Mouse (Mus musculus) gastrocnemius, adult 2 months (tissue): ENCODE data around the gene Slc30a7. TPM values are rescaled to one million over a fixed set of nuclear protein-coding genes. Genes with fewer than 3 reads are reported as not detected.

Source experiments
- DNase-seq: peaks from one replicate; pipeline ENCODE4 v3.0.0; 2022
- H3K27ac ChIP-seq: fragments of 200-600 bp; 2 replicates; pipeline ENCODE4 v1.8.1; 2022; ENCODE audit warnings: mild to moderate bottlenecking
- H3K4me3 ChIP-seq: fragments of 200-600 bp; 2 replicates; pipeline ENCODE4 v1.8.1; 2022; ENCODE audit warnings: mild to moderate bottlenecking, moderate library complexity
- CTCF ChIP-seq: fragments of 200-600 bp; IDR thresholded peaks from 2 replicates; pipeline ENCODE4 v1.8.1; 2022; ENCODE audit warnings: antibody characterized with exemption, mild to moderate bottlenecking, moderate library complexity
- intact Hi-C: fragments of 180-260 bp; cut with DNase I; formaldehyde crosslinking; loops from one replicate; pipeline ENCODE4 v1.15.1; 2025
- long read RNA-seq, 2 experiments: library from polyadenylated mRNA; stranded (forward); transcript quantifications; one replicate each; pipeline ENCODE4 v2.0.0; 2021
- total RNA-seq, 2 experiments: library from RNA; stranded (reverse); gene quantifications; 2 replicates each; pipeline ENCODE4 v1.2.3; 2021

The Slc30a7 gene
- 1 to 10 TPM; 4.8 to 5.5 TPM for total RNA-seq
- long read RNA-seq, experiment 1, full-length matches to known transcripts, result 1 of 2 reads
- long read RNA-seq, experiment 1, partial matches to known transcripts, result 0 of 2 reads
- long read RNA-seq, experiment 1, other reads (novel, unspliced or antisense), result 1 of 2 reads
- long read RNA-seq, experiment 2, full-length matches to known transcripts, result 3 of 4 reads
- long read RNA-seq, experiment 2, partial matches to known transcripts, result 0 of 4 reads
- long read RNA-seq, experiment 2, other reads (novel, unspliced or antisense), result 1 of 4 reads

GRCm38 (mm10) chr3:116006978-116007940 is at the start of gene Slc30a7, which contains the start of gene Extl2:
Gene Slc30a7 (minus strand): TSS chr3:116007406.
Gene Extl2 (plus strand): TSS chr3:116007462.
- intact Hi-C loops, result no loop called here
- peak; percentile 92 for DNase-seq
- peak within 1 kb of the TSS; percentile 99 for H3K4me3 ChIP-seq
- peak within 1 kb of the TSS; percentile 93 for H3K27ac ChIP-seq
- TF ChIP-seq CTCF, result no peak

DNA sequence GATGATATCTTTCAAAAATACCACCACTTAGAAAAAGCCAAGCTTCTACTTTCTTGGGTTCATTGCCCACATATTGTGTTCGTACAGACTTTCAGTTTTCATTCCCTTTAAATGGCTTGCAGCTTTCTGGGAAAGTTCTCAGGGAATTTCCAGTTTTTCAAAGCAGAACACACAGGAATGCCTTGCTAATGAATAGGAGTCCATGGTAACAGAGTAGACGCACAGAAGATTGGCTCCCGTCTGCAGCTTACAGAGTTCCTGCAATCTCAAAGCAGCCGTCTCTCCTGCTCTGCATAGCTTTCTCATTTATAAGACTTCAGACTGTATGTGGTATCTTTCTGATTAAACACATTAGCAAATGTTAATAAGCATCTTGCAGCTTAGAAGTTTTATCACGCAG is 39.8 kb upstream of the Slc30a7 start:
- no peak overlapping the region for H3K4me3 ChIP-seq
- TF ChIP-seq CTCF, result no peak
- H3K27ac ChIP-seq, result no peak overlapping the region
- DNase-seq, result no peak
- intact Hi-C loops, result no loop called here

DNA sequence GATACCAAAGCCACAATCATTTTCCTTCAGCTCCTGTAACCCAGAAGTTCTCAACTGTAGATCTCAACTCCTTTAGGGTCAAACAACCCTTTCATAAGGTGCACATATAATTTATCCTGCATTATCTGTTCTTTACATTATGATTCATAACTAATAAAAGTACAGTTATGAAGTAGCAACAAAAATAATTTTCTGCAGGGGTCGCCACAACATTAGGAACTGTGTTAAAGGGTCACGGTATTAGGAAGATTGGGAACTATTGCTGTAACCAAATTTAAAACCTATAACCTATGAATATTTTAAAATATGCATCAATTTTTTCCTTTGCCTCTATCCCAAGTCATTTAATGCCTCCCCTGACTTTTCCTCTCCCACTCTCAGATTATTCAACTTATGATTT is 38.8 kb upstream of the Slc30a7 start:
- intact Hi-C loops, result no loop called here

GRCm38 (mm10) chr3:116040776-116041175 is 33.6 kb upstream of the Slc30a7 start:
- intact Hi-C loops, result no loop called here
- Histone ChIP-seq H3K4me3 (no peak overlapping the region), H3K27ac (no peak overlapping the region)
- DNase-seq, result no peak
- TF ChIP-seq CTCF, result peak; percentile 54

More for the DNA sequence above, 38.8 kb upstream of the Slc30a7 start:
- peak; percentile 51 for TF ChIP-seq CTCF
- Histone ChIP-seq H3K27ac (no peak overlapping the region), H3K4me3 (no peak overlapping the region)
- no peak for DNase-seq

GRCm38 (mm10) chr3:116033871-116034222 is 26.6 kb upstream of the Slc30a7 start:
- DNase-seq, result no peak
- Histone ChIP-seq H3K4me3 (no peak overlapping the region), H3K27ac (no peak overlapping the region)
- intact Hi-C loops, result loop anchor here (1.0 to 10.0 kb wide), 3 partner anchors 181 to 821 kb away; partner anchors contain the start of gene Frrs1
- TF ChIP-seq CTCF, result peak; percentile 79

DNA sequence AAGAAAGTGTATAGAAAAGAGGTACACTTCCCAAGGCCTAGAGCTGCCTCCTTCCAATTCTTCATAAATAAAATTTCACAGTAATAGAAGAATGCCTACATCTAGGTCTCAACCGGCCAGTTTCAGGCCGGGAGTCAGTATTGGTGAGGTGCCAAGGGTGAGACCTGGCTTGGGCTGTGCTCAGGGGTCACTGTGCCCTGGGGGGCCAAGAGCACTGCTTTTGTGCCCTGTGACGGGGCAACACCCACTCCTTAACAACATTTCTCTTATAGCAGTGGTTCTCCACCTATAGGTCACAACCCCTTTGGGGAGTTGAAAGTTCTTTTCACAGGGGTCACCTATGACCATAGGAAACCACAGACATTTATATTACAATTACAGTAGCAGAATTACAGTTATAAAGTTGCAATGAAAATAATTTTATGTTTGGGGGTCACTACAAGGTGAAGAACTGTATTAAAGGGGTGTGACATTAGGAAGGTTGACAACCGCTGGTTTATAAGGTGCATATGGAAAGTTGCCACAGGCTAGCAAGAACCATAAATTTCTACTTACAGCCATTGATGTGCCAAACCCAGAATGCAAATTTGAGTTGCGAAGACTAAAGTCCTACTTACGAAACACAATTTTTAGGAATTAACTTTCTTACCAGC is 26.1 kb upstream of the Slc30a7 start:
- Histone ChIP-seq H3K4me3 (no peak overlapping the region), H3K27ac (no peak overlapping the region)
- TF ChIP-seq CTCF, result no peak
- intact Hi-C loops, result loop anchor here (1.0 to 10.0 kb wide), 3 partner anchors 181 to 821 kb away; partner anchors contain the start of gene Frrs1
- DNase-seq, result no peak

DNA sequence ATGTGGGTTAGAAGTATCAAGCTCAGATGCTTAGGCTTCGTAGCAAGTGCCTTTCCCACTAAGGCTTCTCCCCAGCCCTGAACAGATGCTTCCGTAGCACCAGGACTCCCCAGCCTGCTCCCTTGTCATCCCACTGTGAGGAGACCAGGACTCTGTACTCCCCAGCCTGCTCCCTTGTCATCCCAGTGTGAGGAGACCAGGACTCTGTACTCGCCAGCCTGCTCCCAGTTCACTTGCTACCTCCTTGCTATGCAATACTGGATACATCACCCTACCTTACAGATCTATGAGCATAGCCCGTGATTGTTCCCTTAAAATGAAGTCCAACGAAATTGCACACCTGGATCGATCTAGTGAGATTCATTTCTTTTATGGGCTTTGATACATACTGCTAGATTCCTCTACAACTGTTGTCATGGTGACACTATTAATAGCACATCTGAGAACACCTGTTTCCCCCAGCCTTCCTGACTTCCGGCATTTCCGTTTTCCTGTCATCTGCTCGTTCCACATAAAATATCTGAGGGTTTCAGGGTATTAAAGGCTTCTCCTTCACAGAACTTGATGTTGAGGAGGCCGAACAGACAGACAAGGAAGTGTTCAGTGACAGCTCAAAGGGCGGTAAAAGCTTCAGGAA is 23.1 kb upstream of the Slc30a7 start:
- DNase-seq, result no peak
- Histone ChIP-seq H3K27ac (no peak overlapping the region), H3K4me3 (no peak overlapping the region)
- no peak for TF ChIP-seq CTCF
- intact Hi-C loops, result loop anchor here (10.0 kb wide), 2 partner anchors 185 to 825 kb away; partner anchors contain the start of gene Frrs1

DNA sequence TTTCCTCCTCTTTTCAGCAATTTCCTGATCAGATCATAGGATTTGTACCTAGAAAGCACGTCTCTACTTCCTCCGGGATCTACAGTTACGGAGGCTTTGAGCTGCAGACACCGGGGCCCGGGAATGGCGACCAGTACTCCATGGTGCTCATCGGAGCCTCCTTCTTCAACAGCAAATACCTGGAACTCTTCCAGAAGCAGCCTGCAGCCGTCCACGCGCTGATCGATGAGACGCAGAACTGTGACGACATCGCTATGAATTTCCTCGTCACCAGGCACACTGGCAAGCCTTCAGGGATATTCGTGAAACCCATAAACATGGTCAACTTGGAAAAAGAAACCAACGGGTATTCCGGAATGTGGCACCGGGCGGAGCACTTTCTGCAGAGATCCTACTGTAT is 19.8 kb upstream of the Slc30a7 start:
- intact Hi-C loops, result no loop called here
- H3K27ac ChIP-seq, result no peak overlapping the region
- DNase-seq, result no peak
- TF ChIP-seq CTCF, result no peak
- no peak overlapping the region for H3K4me3 ChIP-seq

GRCm38 (mm10) chr3:116025701-116026100 is 18.5 kb upstream of the Slc30a7 start:
- intact Hi-C loops, result no loop called here
- TF ChIP-seq CTCF, result no peak
- no peak overlapping the region for H3K27ac ChIP-seq
- no peak for DNase-seq
- no peak overlapping the region for H3K4me3 ChIP-seq

DNA sequence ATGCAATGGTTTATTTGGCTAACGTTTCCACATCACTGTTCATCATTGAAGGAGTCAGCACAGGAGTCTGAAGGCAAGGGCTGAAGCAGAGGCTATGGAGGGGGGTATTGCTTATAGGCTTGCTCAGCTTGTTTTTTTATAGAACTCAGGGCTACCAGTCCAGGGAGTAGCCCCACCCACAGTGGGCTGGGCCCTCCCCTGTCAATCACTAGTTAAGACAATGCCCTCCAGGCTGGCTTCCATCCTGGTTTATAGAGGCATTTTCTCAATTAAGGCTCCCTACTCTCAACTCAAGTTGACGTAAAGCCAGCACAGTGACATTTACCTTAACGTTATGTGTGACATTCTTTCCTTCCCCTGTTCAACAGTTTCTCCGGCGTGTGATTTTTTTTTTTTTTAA is 17.5 kb upstream of the Slc30a7 start:
- Histone ChIP-seq H3K27ac (no peak overlapping the region), H3K4me3 (no peak overlapping the region)
- intact Hi-C loops, result no loop called here
- no peak for TF ChIP-seq CTCF
- DNase-seq, result no peak

DNA sequence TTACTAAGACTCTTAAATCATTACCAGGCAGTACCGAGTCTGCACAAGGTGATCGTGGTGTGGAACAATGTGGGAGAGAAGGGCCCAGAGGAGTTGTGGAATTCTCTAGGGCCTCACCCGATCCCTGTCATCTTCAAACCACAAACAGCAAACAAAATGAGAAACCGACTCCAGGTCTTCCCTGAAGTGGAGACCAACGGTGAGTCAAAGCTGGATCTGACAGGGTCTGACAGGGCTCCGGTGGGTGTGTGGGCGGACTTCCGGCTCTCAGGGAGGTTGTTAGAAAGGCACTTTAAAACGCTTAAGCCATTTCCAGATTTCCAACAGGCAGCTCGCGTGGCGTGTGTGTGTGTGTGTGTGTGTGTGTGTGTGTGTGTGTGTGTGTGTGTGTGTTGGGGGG is 17.0 kb upstream of the Slc30a7 start:
- DNase-seq, result no peak
- TF ChIP-seq CTCF, result no peak
- H3K4me3 ChIP-seq, result no peak overlapping the region
- H3K27ac ChIP-seq, result no peak overlapping the region
- intact Hi-C loops, result no loop called here

GRCm38 (mm10) chr3:116019136-116019535 is 11.9 kb upstream of the Slc30a7 start:
- TF ChIP-seq CTCF, result no peak
- Histone ChIP-seq H3K27ac (no peak overlapping the region), H3K4me3 (no peak overlapping the region)
- intact Hi-C loops, result no loop called here
- DNase-seq, result no peak
